Mouse (Mus musculus) CH12.LX (cell line): ENCODE results near the gene Gm8439. TPM values are rescaled to one million over a fixed set of nuclear protein-coding genes. Genes with fewer than 3 reads are reported as not detected.

Source experiments
- DNase-seq: peaks from one replicate; pipeline ENCODE4 v3.0.0-alpha.2; 2013; ENCODE audit errors: extremely low read depth
- H3K27ac ChIP-seq: 2 replicates; pipeline ENCODE4 v1.5.1; 2012; ENCODE audit warnings: low read depth, mild to moderate bottlenecking, control low read depth, moderate library complexity; ENCODE audit not compliant: insufficient read depth
- H3K27me3 ChIP-seq: replicated peaks from 2 replicates; pipeline ENCODE3; 2012; ENCODE audit warnings: inconsistent platforms
- H3K36me3 ChIP-seq, 2 experiments: replicated peaks in 1 of 2; 2 replicates each; pipeline versions ENCODE3 to v1.6.1; 2012; ENCODE audit warnings: inconsistent platforms in 1 of 2, low read length in 1 of 2, mild to moderate bottlenecking in 1 of 2, mixed read lengths in 1 of 2, moderate library complexity in 1 of 2; ENCODE audit not compliant: control insufficient read depth in 1 of 2, insufficient read depth in 1 of 2
- H3K4me1 ChIP-seq, 2 experiments: 2 replicates each; pipeline ENCODE4 v1.6.1; 2012; ENCODE audit warnings: inconsistent platforms in 1 of 2, moderate library complexity in 1 of 2; ENCODE audit not compliant: insufficient read depth in 2 of 2, control insufficient read depth in 1 of 2
- H3K4me2 ChIP-seq: 2 replicates; pipeline ENCODE4 v1.6.1; 2012; ENCODE audit warnings: low read depth, mild to moderate bottlenecking, control low read depth; ENCODE audit not compliant: poor library complexity, insufficient read depth, severe bottlenecking
- H3K4me3 ChIP-seq, 3 experiments: fragments of 150-350 bp in 1 of 3; sonication (generic) in 1 of 3; replicated peaks in 1 of 3; 2 replicates each; pipeline versions ENCODE3 to v1.5.1; 2011 to 2012; ENCODE audit warnings: low read depth in 2 of 3, low read length in 2 of 3, mild to moderate bottlenecking in 2 of 3, moderate library complexity in 2 of 3, control low read depth in 1 of 3, improper control_type of control experiment in 1 of 3, inconsistent platforms in 1 of 3, mixed read lengths in 1 of 3; ENCODE audit not compliant: poor library complexity in 1 of 3
- H3K79me2 ChIP-seq: replicated peaks from 2 replicates; pipeline ENCODE4 v1.6.1; 2012; ENCODE audit warnings: mild to moderate bottlenecking, moderate library complexity; ENCODE audit not compliant: control insufficient read depth, poor library complexity, insufficient read depth, severe bottlenecking; ENCODE audit errors: extremely low read depth
- H3K9ac ChIP-seq: 2 replicates; pipeline ENCODE4 v1.6.1; 2012; ENCODE audit warnings: low read depth, mild to moderate bottlenecking, control low read depth, moderate library complexity; ENCODE audit not compliant: insufficient read depth
- H3K9me3 ChIP-seq: replicated peaks from 2 replicates; pipeline ENCODE3; 2012; ENCODE audit warnings: low read length, inconsistent platforms, mixed read lengths
- BHLHE40 ChIP-seq: IDR thresholded peaks from 2 replicates; pipeline ENCODE4 v1.6.1; 2011; ENCODE audit warnings: mild to moderate bottlenecking, low read depth, low read length, improper control_type of control experiment
- CHD1 ChIP-seq: IDR thresholded peaks from 2 replicates; pipeline ENCODE4 v1.6.1; 2012; ENCODE audit warnings: low read depth, low read length, improper control_type of control experiment, inconsistent platforms
- CHD2 ChIP-seq: IDR thresholded peaks from 2 replicates; pipeline ENCODE4 v1.6.1; 2011; ENCODE audit warnings: low read length, improper control_type of control experiment
- E2F4 ChIP-seq: IDR thresholded peaks from 2 replicates; pipeline ENCODE4 v1.6.1; 2011; ENCODE audit warnings: low read depth, low read length, improper control_type of control experiment; ENCODE audit not compliant: insufficient replicate concordance
- ELF1 ChIP-seq: IDR thresholded peaks from 2 replicates; pipeline ENCODE4 v1.6.1; 2014; ENCODE audit warnings: low read depth, mild to moderate bottlenecking, inconsistent platforms, low read length, improper control_type of control experiment
- ETS1 ChIP-seq: conservative IDR thresholded peaks from 2 replicates; pipeline ENCODE4 v1.6.1; 2012; ENCODE audit warnings: low read depth, mild to moderate bottlenecking, inconsistent platforms, low read length, improper control_type of control experiment, moderate library complexity
- GABPA ChIP-seq: IDR thresholded peaks from 2 replicates; pipeline ENCODE4 v1.6.1; 2012; ENCODE audit warnings: low read depth, low read length, improper control_type of control experiment, inconsistent platforms; ENCODE audit not compliant: insufficient replicate concordance
- HCFC1 ChIP-seq: IDR thresholded peaks from 2 replicates; pipeline ENCODE4 v1.6.1; 2012; ENCODE audit warnings: low read depth, mild to moderate bottlenecking, inconsistent platforms, low read length, improper control_type of control experiment
- IRF4 ChIP-seq: IDR thresholded peaks from 2 replicates; pipeline ENCODE4 v1.6.1; 2014; ENCODE audit warnings: low read depth, mild to moderate bottlenecking, inconsistent platforms, low read length, improper control_type of control experiment
- JUND ChIP-seq: conservative IDR thresholded peaks from 2 replicates; pipeline ENCODE4 v1.6.1; 2011; ENCODE audit warnings: low read depth, low read length, improper control_type of control experiment
- KAT2A ChIP-seq: IDR thresholded peaks from 2 replicates; pipeline ENCODE4 v1.6.1; 2012; ENCODE audit warnings: low read length, improper control_type of control experiment, inconsistent platforms; ENCODE audit not compliant: insufficient replicate concordance
- MAFK ChIP-seq: IDR thresholded peaks from 2 replicates; pipeline ENCODE4 v1.6.1; 2011; ENCODE audit warnings: low read length, improper control_type of control experiment; ENCODE audit not compliant: insufficient replicate concordance
- MAX ChIP-seq: IDR thresholded peaks from 2 replicates; pipeline ENCODE4 v1.6.1; 2011; ENCODE audit warnings: low read length, improper control_type of control experiment
- MEF2A ChIP-seq: IDR thresholded peaks from 2 replicates; pipeline ENCODE4 v1.6.1; 2014; ENCODE audit warnings: low read depth, mild to moderate bottlenecking, inconsistent platforms, low read length, improper control_type of control experiment, borderline replicate concordance
- MYC ChIP-seq: IDR thresholded peaks from 2 replicates; pipeline ENCODE4 v1.6.1; 2011; ENCODE audit warnings: low read depth, mild to moderate bottlenecking, improper control_type of control experiment, low read length
- PAX5 ChIP-seq: IDR thresholded peaks from 2 replicates; pipeline ENCODE4 v1.6.1; 2012; ENCODE audit warnings: low read length, inconsistent platforms, mixed read lengths
- POLR2AphosphoS2 ChIP-seq: IDR thresholded peaks from 2 replicates; pipeline ENCODE4 v1.6.1; 2011; ENCODE audit warnings: low read depth, low read length, improper control_type of control experiment
- SIN3A ChIP-seq: IDR thresholded peaks from 2 replicates; pipeline ENCODE4 v1.6.1; 2012; ENCODE audit warnings: low read length, improper control_type of control experiment, inconsistent platforms
- TBP ChIP-seq: conservative IDR thresholded peaks from 2 replicates; pipeline ENCODE4 v1.6.1; 2011; ENCODE audit warnings: low read depth, low read length, improper control_type of control experiment
- TCF12 ChIP-seq: IDR thresholded peaks from 2 replicates; pipeline ENCODE4 v1.6.1; 2014; ENCODE audit warnings: low read depth, mild to moderate bottlenecking, inconsistent platforms, low read length, improper control_type of control experiment
- UBTF ChIP-seq: IDR thresholded peaks from 2 replicates; pipeline ENCODE4 v1.6.1; 2012; ENCODE audit warnings: low read depth, mild to moderate bottlenecking, inconsistent platforms, low read length, improper control_type of control experiment, moderate library complexity
- USF1 ChIP-seq: IDR thresholded peaks from 2 replicates; pipeline ENCODE4 v1.6.1; 2014; ENCODE audit warnings: low read depth, mild to moderate bottlenecking, inconsistent platforms, low read length, improper control_type of control experiment
- ZC3H11A ChIP-seq: IDR thresholded peaks from 2 replicates; pipeline ENCODE4 v1.6.1; 2012; ENCODE audit warnings: low read depth, mild to moderate bottlenecking, inconsistent platforms, low read length, improper control_type of control experiment
- ZKSCAN1 ChIP-seq: IDR thresholded peaks from 2 replicates; pipeline ENCODE4 v1.6.1; 2012; ENCODE audit warnings: low read depth, inconsistent platforms, low read length, improper control_type of control experiment, borderline replicate concordance
- ZMIZ1 ChIP-seq: IDR thresholded peaks from 2 replicates; pipeline ENCODE4 v1.6.1; 2012; ENCODE audit warnings: low read depth, mild to moderate bottlenecking, inconsistent platforms, low read length, improper control_type of control experiment
- dilution Hi-C: fragments of 300-500 bp; cut with MboI; formaldehyde crosslinking; loops from 2 replicates; pipeline ENCODE4 v1.14.3; 2020; ENCODE audit warnings: low sequenced_read_pairs; ENCODE audit not compliant: extremely low pct_unique_long_range_greater_than_20kb, extremely low pct_ligation_motif_present
- in situ Hi-C: fragments of 300-500 bp; cut with MboI; formaldehyde crosslinking; loops from 3 replicates; pipeline ENCODE4 v1.14.3; 2019; ENCODE audit warnings: low sequenced_read_pairs, low pct_ligation_motif_present, low pct_unique_long_range_greater_than_20kb, mixed read lengths
- polyA plus RNA-seq: library from polyadenylated mRNA; unstranded; fragments of >175 nt; gene quantifications from 2 replicates; pipeline ENCODE4 v1.2.1, GENCODE M21; 2012; ENCODE audit warnings: low read depth; ENCODE audit not compliant: insufficient read length
- total RNA-seq, 2 experiments: library from RNA; depleted of rRNA; stranded (reverse); fragments of 300-350 nt in 1 of 2; fragments of >200 nt in 1 of 2; gene quantifications; 2 replicates each; pipeline ENCODE4 v1.2.3; 2012 to 2014

Gm8439 gene
- total and polyA plus RNA-seq, 3 experiments: not detected

DNA sequence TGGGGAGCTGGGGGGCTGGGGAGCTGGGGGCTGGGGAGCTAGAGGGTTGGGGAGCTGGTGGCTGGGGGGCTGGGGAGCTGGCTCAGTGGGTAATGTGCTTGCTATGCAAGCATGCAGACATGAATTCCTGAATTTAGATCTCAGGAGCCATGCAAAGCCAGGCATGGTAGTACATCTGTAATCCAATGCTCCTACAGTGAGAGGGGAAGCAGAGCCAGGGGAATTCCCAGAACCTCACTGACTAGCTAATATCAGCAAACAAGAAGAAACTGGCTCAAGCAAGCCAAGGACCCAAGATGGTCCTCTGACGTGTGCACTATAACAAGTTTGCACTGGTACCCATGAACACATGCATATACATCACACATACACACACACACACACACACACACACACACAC is 13.2 kb downstream of the Gm8439 start:
- H3K79me2 ChIP-seq: no peaks in the 10 kb centered on the region
- dilution Hi-C loops: no loop called here
- in situ Hi-C loops: no loop called here
- H3K9ac ChIP-seq: no peak overlapping the region
- H3K9me3 ChIP-seq: no peaks in the 10 kb centered on the region
- H3K27me3 ChIP-seq: no peaks in the 10 kb centered on the region
- DNase-seq: peak; percentile 41
- no peak overlapping the region for H3K4me2 ChIP-seq
- TF ChIP-seq CHD1 (no peak), JUND (no peak), KAT2A (no peak), CHD2 (no peak), ZKSCAN1 (no peak), MYC (no peak), IRF4 (no peak), E2F4 (no peak), ETS1 (no peak), ZMIZ1 (no peak)
- peaks cover 5 to 41% of the 10 kb centered on the region in 2 experiments; a peak in 2 of 4 replicates for H3K4me1 ChIP-seq
- H3K4me3 ChIP-seq: no peak overlapping the region
- H3K36me3 ChIP-seq: no peaks in the 10 kb centered on the region
- no peak overlapping the region for H3K27ac ChIP-seq

DNA sequence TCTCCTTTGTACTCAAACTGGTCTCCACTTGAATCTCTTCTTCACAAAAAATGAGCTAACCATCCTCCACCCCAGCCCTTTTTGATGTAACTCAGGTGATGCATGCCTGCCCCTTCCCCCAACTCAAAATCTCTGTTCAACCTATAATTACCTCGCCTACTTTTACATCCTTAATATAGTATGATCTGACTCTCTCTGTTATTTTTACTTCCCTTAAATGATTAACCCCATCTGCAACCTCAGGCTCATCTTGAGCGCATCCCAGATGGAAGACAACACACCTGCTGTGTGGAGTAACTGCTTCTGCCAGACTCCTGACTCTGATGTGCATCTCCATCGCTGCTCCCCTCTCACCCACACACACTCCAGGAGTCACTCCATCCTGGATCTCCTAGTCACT is 14.1 kb downstream of the Gm8439 start:
- dilution Hi-C loops: no loop called here
- no peaks in the 10 kb centered on the region for H3K27me3 ChIP-seq
- peaks cover 5 to 41% of the 10 kb centered on the region in 2 experiments; a peak in 2 of 4 replicates for H3K4me1 ChIP-seq
- no peaks in the 10 kb centered on the region for H3K9me3 ChIP-seq
- no peak for DNase-seq
- H3K4me3 ChIP-seq: no peak overlapping the region
- no peak overlapping the region for H3K27ac ChIP-seq
- no peaks in the 10 kb centered on the region for H3K36me3 ChIP-seq
- no peak for TF ChIP-seq MYC
- no peak for TF ChIP-seq TBP
- TF ChIP-seq USF1: no peak
- TF ChIP-seq ELF1: no peak
- TF ChIP-seq HCFC1: no peak
- TF ChIP-seq MAX: no peak
- TF ChIP-seq, all 38 proteins: peak for 0
- H3K9ac ChIP-seq: no peak overlapping the region
- in situ Hi-C loops: no loop called here
- H3K79me2 ChIP-seq: no peaks in the 10 kb centered on the region
- no peak overlapping the region for H3K4me2 ChIP-seq

DNA sequence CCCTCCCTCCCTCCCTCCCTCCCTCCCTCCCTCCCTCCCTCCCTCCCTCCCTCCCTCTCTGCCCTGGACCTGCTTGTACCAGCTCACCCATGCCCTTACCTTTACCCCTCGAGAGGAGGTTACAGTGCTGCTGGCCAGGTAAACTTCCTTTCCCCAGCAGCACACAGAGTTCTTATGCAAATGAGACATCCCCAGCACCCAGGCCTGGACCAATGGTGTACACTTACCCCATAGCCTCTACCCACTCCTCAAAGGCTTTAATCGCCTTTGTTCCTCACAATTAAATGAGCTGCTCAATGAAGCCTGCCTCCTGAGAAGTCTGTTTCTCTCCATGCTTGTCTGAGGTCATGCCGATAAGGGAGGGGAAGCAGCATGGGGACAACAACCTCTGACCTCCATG is 18.4 kb downstream of the Gm8439 start:
- in situ Hi-C loops: no loop called here

More for the DNA sequence above, 18.4 kb downstream of the Gm8439 start:
- Histone ChIP-seq H3K9ac (no peak overlapping the region), H3K27me3 (no peaks in the 10 kb centered on the region)
- no peak for TF ChIP-seq GABPA
- TF ChIP-seq ZC3H11A: no peak
- TF ChIP-seq MAX: no peak
- TF ChIP-seq HCFC1: no peak
- no peak for TF ChIP-seq MEF2A
- no peak for TF ChIP-seq UBTF
- TF ChIP-seq IRF4: no peak
- TF ChIP-seq BHLHE40: no peak
- no peak for TF ChIP-seq CHD2
- no peak for TF ChIP-seq PAX5
- no peak for TF ChIP-seq USF1
- TF ChIP-seq TCF12: no peak
- no peak for TF ChIP-seq SIN3A
- no peak for TF ChIP-seq POLR2AphosphoS2
- no peak for TF ChIP-seq MAFK
- no peak for TF ChIP-seq ZMIZ1
- TF ChIP-seq, all 38 proteins: peak for 0
- Histone ChIP-seq H3K27ac (no peak overlapping the region), H3K36me3 (no peaks in the 10 kb centered on the region), H3K9me3 (peaks cover 3% of the 10 kb centered on the region), H3K4me3 (no peak overlapping the region), H3K79me2 (no peaks in the 10 kb centered on the region), H3K4me1 (peaks cover 3 to 21% of the 10 kb centered on the region in 2 experiments; a peak in 2 of 4 replicates), H3K4me2 (no peak overlapping the region)
- DNase-seq: no peak
- dilution Hi-C loops: no loop called here
